Mouse (Mus musculus) embryonic fibroblast, embryonic 13.5 days (primary cell): ENCODE measurements at regions not wholly inside any gene's neighbourhood (a gene's known extent, or its start where the extent isn't known, plus 50 kb on each side); places are given as distances from the start of the nearest gene placed in this dataset.

Experiments
- H3K27ac ChIP-seq: 2 replicates; pipeline ENCODE4 v1.5.1; 2012; ENCODE audit warnings: low read length, control low read depth, inconsistent platforms; ENCODE audit not compliant: insufficient read depth
- H3K4me1 ChIP-seq: 2 replicates; pipeline ENCODE4 v1.6.1; 2011; ENCODE audit warnings: low read length; ENCODE audit not compliant: control insufficient read depth, insufficient read depth
- H3K4me3 ChIP-seq: 2 replicates; pipeline ENCODE4 v1.5.1; 2011; ENCODE audit warnings: mild to moderate bottlenecking, control low read depth, low read length; ENCODE audit not compliant: insufficient read depth
- CTCF ChIP-seq: IDR thresholded peaks from 2 replicates; pipeline ENCODE4 v1.5.1; 2011; ENCODE audit warnings: mild to moderate bottlenecking, control low read depth, low read length, moderate library complexity, borderline replicate concordance; ENCODE audit not compliant: insufficient read depth
- POLR2A ChIP-seq: IDR thresholded peaks from 2 replicates; pipeline ENCODE4 v1.6.1; 2011; ENCODE audit warnings: low read depth, mild to moderate bottlenecking, control low read depth, low read length, moderate library complexity

DNA sequence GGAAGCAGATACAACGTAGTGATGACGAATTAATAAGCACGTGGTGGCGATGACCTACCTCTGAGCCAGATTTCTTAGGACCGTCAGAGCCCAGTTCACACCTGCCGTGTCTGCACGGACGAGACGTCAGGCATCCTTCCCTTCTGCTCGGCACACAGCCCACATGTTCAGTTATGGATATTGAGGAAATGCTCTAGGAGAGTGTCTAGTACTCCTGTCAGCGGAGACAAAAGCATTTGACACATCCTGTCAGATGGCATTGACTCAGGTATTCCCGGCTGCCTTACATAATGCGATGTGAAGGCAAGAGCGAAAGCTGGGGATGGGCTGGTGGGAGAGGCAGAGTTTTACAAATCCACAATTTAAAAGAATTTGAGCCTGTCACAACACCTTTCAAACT, 81.9 kb upstream of the Mdfic start:
- Histone ChIP-seq H3K27ac (no peak overlapping the region), H3K4me3 (no peak overlapping the region), H3K4me1 (no peaks in the 10 kb centered on the region)
- no peak for TF ChIP-seq CTCF
- TF ChIP-seq POLR2A = no peak

DNA sequence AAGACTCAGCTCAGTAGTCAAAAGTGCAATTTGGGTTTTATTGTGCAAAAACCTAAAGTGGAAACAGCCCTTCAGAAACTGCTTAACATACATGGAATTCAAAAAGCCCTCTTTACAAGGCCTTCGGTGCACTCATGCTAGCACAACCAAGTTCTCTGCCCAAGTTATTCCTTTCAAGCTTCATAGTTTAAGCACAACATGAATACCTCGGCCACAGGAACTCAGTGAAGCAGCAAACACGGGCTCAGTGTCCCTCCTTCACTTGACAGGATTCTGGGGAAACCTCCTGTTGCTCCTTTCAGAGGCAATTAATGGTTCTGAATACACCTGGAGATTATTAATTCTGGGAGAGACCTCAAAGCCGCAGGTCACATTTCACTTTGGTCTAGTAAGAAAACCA, 81.1 kb upstream of the Mdfic start:
- TF ChIP-seq CTCF (no peak), POLR2A (no peak)
- Histone ChIP-seq H3K4me3 (no peak overlapping the region), H3K27ac (no peak overlapping the region), H3K4me1 (no peaks in the 10 kb centered on the region)

DNA sequence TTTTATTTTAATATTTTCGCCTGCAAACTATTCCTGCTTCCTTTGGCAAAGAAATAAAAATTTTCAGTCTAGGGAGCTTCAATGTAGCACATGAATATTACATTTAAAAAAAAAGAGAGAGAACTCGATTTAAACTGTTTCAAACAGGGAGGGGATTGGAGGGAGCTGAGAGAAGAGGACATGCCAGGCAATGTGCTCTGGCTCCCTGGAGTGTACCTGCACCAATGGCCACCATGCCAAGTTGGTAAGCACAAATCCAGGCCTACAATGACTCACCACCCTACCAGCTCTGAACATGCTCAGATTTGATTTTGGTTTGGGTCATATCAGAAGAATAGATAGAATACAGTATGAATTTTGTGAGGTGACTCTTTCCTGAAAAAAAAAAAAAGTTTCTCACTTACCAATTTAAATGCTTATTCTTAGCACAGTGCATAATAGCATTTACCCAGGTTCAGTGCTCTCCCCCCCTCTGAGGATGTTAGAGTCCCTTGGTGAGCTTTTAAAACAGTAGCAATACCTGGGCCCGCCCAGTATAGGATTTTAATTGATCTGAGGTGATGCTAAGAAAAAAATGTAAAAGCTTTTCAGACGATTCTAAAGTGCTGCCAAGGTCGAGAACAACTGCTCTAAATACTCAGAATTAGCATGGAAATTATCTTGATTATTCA, 80.5 kb upstream of the Mdfic start:
- no peak for TF ChIP-seq CTCF
- no peak for TF ChIP-seq POLR2A
- H3K27ac ChIP-seq = no peak overlapping the region
- H3K4me3 ChIP-seq = no peak overlapping the region
- H3K4me1 ChIP-seq = no peaks in the 10 kb centered on the region

DNA sequence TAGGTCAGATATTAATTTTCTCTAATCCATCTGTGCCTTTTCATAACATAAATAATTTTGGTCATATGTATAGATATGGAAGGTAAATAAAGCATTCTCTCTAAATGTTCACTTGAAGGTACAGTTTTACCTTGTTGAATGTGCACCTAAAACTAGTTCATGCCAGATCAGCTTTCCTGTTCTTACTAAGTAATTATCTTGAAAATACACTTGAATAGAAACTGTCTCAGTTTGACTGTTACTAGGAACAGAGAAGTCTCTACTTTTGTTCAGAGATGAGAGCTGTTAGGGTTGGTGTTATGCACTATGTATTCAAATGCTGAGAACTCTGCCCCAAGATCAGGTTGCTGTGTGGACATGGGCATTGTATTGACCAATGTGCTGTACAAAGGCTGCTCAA, 76.2 kb upstream of the Mdfic start:
- H3K4me1 ChIP-seq = no peaks in the 10 kb centered on the region
- TF ChIP-seq CTCF (no peak), POLR2A (no peak)

DNA sequence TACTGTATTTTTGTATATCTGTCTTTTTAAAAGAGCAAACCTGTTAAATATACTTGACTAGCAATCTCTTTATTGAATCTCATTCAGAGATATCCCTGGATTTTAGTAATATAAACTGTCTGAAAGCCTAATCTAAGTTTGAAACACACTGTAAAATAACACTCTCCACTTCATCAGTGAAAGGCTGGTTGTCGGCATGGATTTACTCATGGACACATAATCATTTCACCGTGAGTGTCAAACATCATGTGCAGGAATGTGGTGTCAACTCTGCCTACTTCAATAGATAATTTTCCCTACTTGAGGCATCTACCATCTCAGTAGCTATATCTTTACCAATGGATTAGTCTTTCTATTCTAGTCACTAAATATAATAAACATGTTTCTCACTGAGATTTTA, 73.0 kb upstream of the Mdfic start:
- no peaks in the 10 kb centered on the region for H3K4me1 ChIP-seq
- no peak overlapping the region for H3K4me3 ChIP-seq
- no peak for TF ChIP-seq POLR2A
- no peak overlapping the region for H3K27ac ChIP-seq

More for the DNA sequence above, 76.2 kb upstream of the Mdfic start:
- no peak overlapping the region for H3K27ac ChIP-seq
- no peak overlapping the region for H3K4me3 ChIP-seq
